Comparison of ENCODE assay signal across 25 mouse cellular contexts in the genomic region with DNA sequence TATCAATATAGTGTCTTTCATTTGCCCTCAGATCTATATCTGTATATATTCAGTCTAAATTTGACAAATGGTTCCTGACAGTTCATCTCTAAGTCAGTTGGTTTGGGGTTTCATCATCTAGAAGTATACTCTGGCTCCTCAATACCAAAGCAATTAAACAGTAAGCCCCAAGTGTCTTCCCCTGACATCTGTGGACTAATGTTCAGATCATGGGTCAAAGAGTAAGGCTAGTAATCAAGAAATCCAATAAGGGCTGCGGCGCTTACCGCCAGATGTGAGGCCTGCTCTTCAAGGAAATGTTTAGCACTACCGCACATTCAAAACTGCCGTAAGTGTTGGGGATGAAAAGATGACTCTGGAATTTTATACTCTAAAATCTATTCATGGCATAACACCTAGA. TPM values are rescaled to one million over a fixed set of nuclear protein-coding genes. Genes with fewer than 3 reads are reported as not detected.
A peak's percentile ranks its signal among the peaks of the same experiment; 100 is the strongest.
DNase-seq lines count a peak whose midpoint lies in the region; ATAC-seq lines count a peak whose summit lies in the region.
"Had no signal": no experiment of that assay in that cellular context is flagged by ENCODE, and none has a peak within 500 bp of the region (broad histone marks: within the 10 kb centered on the region; RNA-seq: fewer than 3 reads in every experiment).

No protein-coding gene starts in this region.

- 92% methylated on average over 5 of the region's 5 CpGs for WGBS in forebrain, embryonic 15.5 days
- WGBS in forebrain, embryonic 16.5 days = 90% methylated on average over 5 of the region's 5 CpGs
- 62% methylated on average over 5 of the region's 5 CpGs for WGBS in kidney, embryonic 14.5 days
- WGBS in hindbrain, embryonic 13.5 days = 69% methylated on average over 5 of the region's 5 CpGs
- WGBS in hindbrain, embryonic 15.5 days = 62% methylated on average over 5 of the region's 5 CpGs

- no peak for DNase-seq in kidney, postnatal 14 days
- no peak for DNase-seq in cerebellum, postnatal 10 days
- DNase-seq: adrenal gland, postnatal 10 days; adrenal gland, postnatal 36 days; B cell, adult 2 months; gastrocnemius, postnatal 10 days; gastrocnemius, postnatal 36 days; heart, adult 2 months; heart, postnatal 14 days; heart, postnatal 4 days; kidney, adult 11 months had no signal

- ATAC-seq in forebrain, embryonic 15.5 days (replicated peaks) = no peak
- ATAC-seq in forebrain, embryonic 16.5 days = no peak
- ATAC-seq in kidney, embryonic 14.5 days (ENCODE audit: low FRiP score, low TSS enrichment) = peak; percentile 57; the same call in 1 of the 2 replicates
- ATAC-seq in hindbrain, embryonic 13.5 days (ENCODE audit: low FRiP score) = no peak
- ATAC-seq in hindbrain, embryonic 15.5 days (ENCODE audit: low FRiP score, low read depth) = no peak
- ATAC-seq: forebrain, embryonic 14.5 days; intestine, embryonic 15.5 days; Patski had no signal

- H3K27me3 ChIP-seq in forebrain, embryonic 15.5 days = no peaks in the 10 kb centered on the region
- H3K27me3 ChIP-seq in forebrain, embryonic 16.5 days (replicated peaks; ENCODE audit: control insufficient read depth, insufficient read depth, low read length) = no peaks in the 10 kb centered on the region
- no peaks in the 10 kb centered on the region for H3K27me3 ChIP-seq in kidney, embryonic 14.5 days (ENCODE audit: control insufficient read depth, insufficient read depth, low read length)
- H3K27me3 ChIP-seq in hindbrain, embryonic 13.5 days = peaks cover 2% of the 10 kb centered on the region; the same call in 1 of the 2 replicates
- H3K27me3 ChIP-seq in hindbrain, embryonic 15.5 days = no peaks in the 10 kb centered on the region
- H3K27me3 ChIP-seq: CH12.LX; embryonic facial prominence, embryonic 15.5 days; heart, embryonic 13.5 days; intestine, embryonic 15.5 days had no signal

- H3K9ac ChIP-seq in forebrain, embryonic 15.5 days (replicated peaks) = no peak overlapping the region
- H3K9ac ChIP-seq in forebrain, embryonic 16.5 days (replicated peaks; ENCODE audit: low read depth, low read length) = no peak overlapping the region
- H3K9ac ChIP-seq in kidney, embryonic 14.5 days (ENCODE audit: low read depth, low read length) = no peak overlapping the region
- no peak overlapping the region for H3K9ac ChIP-seq in hindbrain, embryonic 13.5 days
- H3K9ac ChIP-seq in hindbrain, embryonic 15.5 days = no peak overlapping the region
- H3K9ac ChIP-seq: embryonic facial prominence, embryonic 12.5 days; embryonic facial prominence, embryonic 15.5 days; heart, embryonic 13.5 days; intestine, embryonic 15.5 days had no signal

- no peaks in the 10 kb centered on the region for H3K9me3 ChIP-seq in forebrain, embryonic 15.5 days
- H3K9me3 ChIP-seq in forebrain, embryonic 16.5 days (ENCODE audit: control insufficient read depth, low read length) = no peaks in the 10 kb centered on the region
- H3K9me3 ChIP-seq in kidney, embryonic 14.5 days (ENCODE audit: control insufficient read depth, low read length) = no peaks in the 10 kb centered on the region
- no peaks in the 10 kb centered on the region for H3K9me3 ChIP-seq in hindbrain, embryonic 13.5 days
- H3K9me3 ChIP-seq in hindbrain, embryonic 15.5 days = no peaks in the 10 kb centered on the region
- H3K9me3 ChIP-seq: embryonic facial prominence, embryonic 12.5 days; embryonic facial prominence, embryonic 15.5 days; G1E; heart, embryonic 10.5 days; heart, embryonic 13.5 days; intestine, embryonic 15.5 days had no signal

- H3K36me3 ChIP-seq in forebrain, embryonic 15.5 days = no peaks in the 10 kb centered on the region
- H3K36me3 ChIP-seq in forebrain, embryonic 16.5 days (ENCODE audit: control insufficient read depth, insufficient read depth) = no peaks in the 10 kb centered on the region
- H3K36me3 ChIP-seq in kidney, embryonic 14.5 days (ENCODE audit: control insufficient read depth, insufficient read depth, low read length) = no peaks in the 10 kb centered on the region
- no peaks in the 10 kb centered on the region for H3K36me3 ChIP-seq in hindbrain, embryonic 13.5 days
- no peaks in the 10 kb centered on the region for H3K36me3 ChIP-seq in hindbrain, embryonic 15.5 days
- H3K36me3 ChIP-seq: embryonic facial prominence, embryonic 12.5 days; embryonic facial prominence, embryonic 15.5 days; G1E; heart, embryonic 10.5 days; heart, embryonic 13.5 days; intestine, embryonic 15.5 days had no signal

- no peak overlapping the region for H3K4me2 ChIP-seq in forebrain, embryonic 15.5 days (replicated peaks)
- no peak overlapping the region for H3K4me2 ChIP-seq in forebrain, embryonic 16.5 days (ENCODE audit: low read length)
- H3K4me2 ChIP-seq in kidney, embryonic 14.5 days (replicated peaks; ENCODE audit: low read depth, low read length) = no peak overlapping the region
- H3K4me2 ChIP-seq in hindbrain, embryonic 13.5 days = no peak overlapping the region
- no peak overlapping the region for H3K4me2 ChIP-seq in hindbrain, embryonic 15.5 days
- H3K4me2 ChIP-seq: embryonic facial prominence, embryonic 12.5 days; embryonic facial prominence, embryonic 15.5 days; heart, embryonic 13.5 days; intestine, embryonic 15.5 days had no signal

- peaks cover 22% of the 10 kb centered on the region for H3K4me1 ChIP-seq in forebrain, embryonic 15.5 days
- H3K4me1 ChIP-seq in forebrain, embryonic 16.5 days (replicated peaks; ENCODE audit: control insufficient read depth, insufficient read depth, low read length) = peaks cover 9% of the 10 kb centered on the region
- no peaks in the 10 kb centered on the region for H3K4me1 ChIP-seq in kidney, embryonic 14.5 days (ENCODE audit: control insufficient read depth, insufficient read depth, low read length)
- peaks cover 10% of the 10 kb centered on the region for H3K4me1 ChIP-seq in hindbrain, embryonic 13.5 days (replicated peaks)
- peaks cover 8% of the 10 kb centered on the region; the same call in 1 of the 2 replicates for H3K4me1 ChIP-seq in hindbrain, embryonic 15.5 days (replicated peaks)
- H3K4me1 ChIP-seq: embryonic facial prominence, embryonic 12.5 days; embryonic facial prominence, embryonic 15.5 days; heart, embryonic 10.5 days; intestine, embryonic 15.5 days had no signal

- H3K4me3 ChIP-seq in forebrain, embryonic 15.5 days = no peak overlapping the region
- H3K4me3 ChIP-seq in forebrain, embryonic 16.5 days (replicated peaks; ENCODE audit: low read length) = no peak overlapping the region
- H3K4me3 ChIP-seq in kidney, embryonic 14.5 days (ENCODE audit: low read length) = no peak overlapping the region
- no peak overlapping the region for H3K4me3 ChIP-seq in hindbrain, embryonic 13.5 days
- H3K4me3 ChIP-seq in hindbrain, embryonic 15.5 days = no peak overlapping the region
- H3K4me3 ChIP-seq: embryonic facial prominence, embryonic 12.5 days; embryonic facial prominence, embryonic 15.5 days; heart, adult 2 months; heart, embryonic 10.5 days; heart, embryonic 13.5 days; intestine, embryonic 15.5 days had no signal

- peak overlapping the region; percentile 73 for H3K27ac ChIP-seq in forebrain, embryonic 15.5 days (replicated peaks)
- no peak overlapping the region for H3K27ac ChIP-seq in forebrain, embryonic 16.5 days (ENCODE audit: low read length)
- H3K27ac ChIP-seq in kidney, embryonic 14.5 days (ENCODE audit: low read depth, low read length) = no peak overlapping the region
- 0 out of 2 replicates have a peak overlapping the region, but pooled peaks have one; percentile 66 for H3K27ac ChIP-seq in hindbrain, embryonic 13.5 days
- H3K27ac ChIP-seq in hindbrain, embryonic 15.5 days (replicated peaks) = 0 out of 2 replicates have a peak overlapping the region, but pooled peaks have one; percentile 25
- H3K27ac ChIP-seq: embryonic facial prominence, embryonic 12.5 days; embryonic facial prominence, embryonic 15.5 days; heart, adult 2 months; heart, embryonic 10.5 days; heart, embryonic 13.5 days; intestine, embryonic 15.5 days had no signal

RNA-seq across cellular contexts. Expression of a gene that starts 36.2 kb away (rescaled TPM):
- polyA plus RNA-seq in forebrain, embryonic 15.5 days (2015; fragmentation: Nextera tagmentation; extraction: Ambion mirVana) = 353 and 362 TPM in 2 replicates
- polyA plus RNA-seq in forebrain, embryonic 16.5 days (2015; fragmentation: Nextera tagmentation; extraction: Ambion mirVana) = 389 and 442 TPM in 2 replicates
- polyA plus RNA-seq in kidney, embryonic 14.5 days (2014; fragmentation: Nextera tagmentation; extraction: Ambion mirVana) = 4.5 and 6.9 TPM in 2 replicates
- 301 and 308 TPM in 2 replicates for polyA plus RNA-seq in hindbrain, embryonic 13.5 days (2015; fragmentation: Nextera tagmentation; extraction: Ambion mirVana)
- 259 and 274 TPM in 2 replicates for polyA plus RNA-seq in hindbrain, embryonic 15.5 days (2015; fragmentation: Nextera tagmentation; extraction: Ambion mirVana)
- polyA plus RNA-seq: heart, adult 2 months had no signal

Comparison
In these comparisons a context has a peak if more than half of its experiments do, and no peak if none do; other contexts are left out.
1. H3K27ac ChIP-seq: peak in forebrain, embryonic 15.5 days (single experiment), hindbrain, embryonic 13.5 days (single experiment) and hindbrain, embryonic 15.5 days (single experiment); none in forebrain, embryonic 16.5 days (single experiment) and kidney, embryonic 14.5 days (single experiment).
2. RNA of a gene that starts 36.2 kb away (polyA plus RNA-seq): 389 to 442 TPM in forebrain, embryonic 16.5 days, 353 to 362 TPM in forebrain, embryonic 15.5 days, 301 to 308 TPM in hindbrain, embryonic 13.5 days and 259 to 274 TPM in hindbrain, embryonic 15.5 days; 4.5 to 6.9 TPM in kidney, embryonic 14.5 days; every median in the first group is over 10 times any median in the second.